Mouse (Mus musculus): Measurements from ENCODE around the gene Gm19402. TPM values are rescaled to one million over a fixed set of nuclear protein-coding genes. Genes with fewer than 3 reads are reported as not detected.

Gm19402 gene
- polyA plus RNA-seq, 1 experiment from 2014 or later: not detected

DNA sequence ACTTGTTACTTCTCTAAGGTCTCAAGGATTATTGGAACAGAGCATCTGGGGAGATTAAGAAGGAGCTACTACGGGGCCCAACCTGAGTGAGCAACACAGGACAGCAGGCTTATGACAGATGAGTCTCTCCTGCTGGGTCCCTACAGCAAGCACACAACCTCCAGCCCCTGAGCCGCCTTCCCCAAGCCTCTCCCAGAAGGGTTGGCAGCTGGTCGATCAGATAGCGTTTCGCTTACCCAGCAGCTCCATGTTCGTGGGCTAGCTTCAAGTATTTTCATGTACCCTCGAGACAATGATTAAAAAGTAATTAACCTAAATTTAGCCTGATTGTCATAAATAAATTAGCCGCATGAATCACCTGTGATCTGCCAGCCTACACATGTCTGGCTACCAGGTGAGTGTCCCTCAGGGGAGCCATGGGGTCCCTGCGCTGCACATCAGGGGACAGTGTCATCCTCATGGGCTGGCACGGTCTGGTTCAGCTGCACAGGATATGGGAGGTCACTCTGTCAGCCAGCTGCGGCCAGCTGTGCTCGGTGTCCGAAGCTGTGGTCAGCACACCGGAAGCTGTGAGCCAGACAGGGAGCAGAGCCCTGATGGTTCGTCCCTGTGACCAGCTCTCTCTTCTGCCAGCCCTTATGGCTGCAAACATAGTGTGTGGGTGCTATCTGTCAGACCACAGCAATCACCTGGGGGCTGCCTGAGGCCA lies 32.1 kb downstream of the Gm19402 start:
- no peak overlapping the region for H3K4me3 ChIP-seq
- WGBS: 80% methylated on average over 15 of the region's 15 CpGs
- no peak overlapping the region for H3K27ac ChIP-seq
- H3K36me3 ChIP-seq: no peaks in the 10 kb centered on the region
- H3K27me3 ChIP-seq (ENCODE audit: insufficient read depth, poor library complexity, severe bottlenecking): peaks cover under 1% of the 10 kb centered on the region; the same call in 1 of the 2 replicates
- 0 out of 2 replicates have a peak, but pooled peaks cover 4% of the 10 kb centered on the region for H3K4me1 ChIP-seq (replicated peaks)
- no peak for DNase-seq (ENCODE audit: low spot score)
- H3K9me3 ChIP-seq: peaks cover 10% of the 10 kb centered on the region; the same call in 1 of the 2 replicates

DNA sequence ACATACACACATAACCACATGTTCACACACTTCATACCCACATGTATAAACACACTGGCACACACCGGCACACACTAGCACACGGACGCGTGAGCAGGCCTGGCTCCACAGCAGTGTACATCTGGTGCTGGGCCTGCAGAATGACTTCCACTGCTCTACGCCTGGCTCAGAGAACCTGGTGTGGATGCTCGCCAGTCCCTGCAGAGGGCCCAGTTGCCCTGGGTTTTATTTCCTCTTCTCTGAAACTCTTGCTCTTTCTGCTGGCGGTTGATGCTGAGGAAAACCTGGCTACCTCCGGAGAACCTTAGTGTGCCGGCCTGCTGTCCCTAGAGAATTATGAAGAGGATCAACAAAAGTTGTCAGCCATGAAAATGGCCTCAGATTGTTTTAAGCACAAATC lies 38.5 kb downstream of the Gm19402 start:
- H3K9me3 ChIP-seq: no peaks in the 10 kb centered on the region
- peaks cover 8% of the 10 kb centered on the region; the same call in 1 of the 2 replicates for H3K4me1 ChIP-seq (replicated peaks)
- no peaks in the 10 kb centered on the region for H3K27me3 ChIP-seq (ENCODE audit: insufficient read depth, poor library complexity, severe bottlenecking)
- 89% methylated on average over 9 of the region's 9 CpGs for WGBS
- H3K27ac ChIP-seq: no peak overlapping the region
- DNase-seq (ENCODE audit: low spot score): no peak
- H3K36me3 ChIP-seq: peaks cover 3% of the 10 kb centered on the region; the same call in 1 of the 2 replicates
- H3K4me3 ChIP-seq: no peak overlapping the region

DNA sequence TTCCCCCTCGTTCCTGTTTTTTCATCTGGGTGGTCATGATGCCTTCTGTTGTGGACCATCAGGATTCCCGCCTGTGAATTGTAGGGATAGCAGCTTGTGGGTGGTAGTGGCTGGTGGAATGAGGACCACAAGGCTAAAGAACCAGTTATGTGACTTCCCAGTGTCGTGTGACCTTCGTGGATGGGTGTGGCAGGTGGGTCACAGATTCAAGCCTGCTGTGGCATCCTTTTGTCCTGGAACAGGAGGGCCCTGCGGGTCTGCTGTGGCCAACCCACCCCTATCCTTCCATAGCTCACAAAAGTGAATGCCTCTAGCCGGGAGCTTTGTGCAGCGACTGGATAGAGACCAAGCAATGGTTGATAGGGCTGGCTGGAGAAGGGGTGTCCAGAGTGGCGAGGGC lies 42.7 kb downstream of the Gm19402 start:
- Histone ChIP-seq H3K27me3 (ENCODE audit: insufficient read depth, poor library complexity, severe bottlenecking) (no peaks in the 10 kb centered on the region), H3K9me3 (no peaks in the 10 kb centered on the region), H3K4me1 (replicated peaks) (peaks cover 8% of the 10 kb centered on the region; the same call in 1 of the 2 replicates), H3K36me3 (peaks cover 45% of the 10 kb centered on the region), H3K4me3 (no peak overlapping the region), H3K27ac (no peak overlapping the region)
- 83% methylated on average over 8 of the region's 8 CpGs for WGBS
- DNase-seq (ENCODE audit: low spot score): no peak

DNA sequence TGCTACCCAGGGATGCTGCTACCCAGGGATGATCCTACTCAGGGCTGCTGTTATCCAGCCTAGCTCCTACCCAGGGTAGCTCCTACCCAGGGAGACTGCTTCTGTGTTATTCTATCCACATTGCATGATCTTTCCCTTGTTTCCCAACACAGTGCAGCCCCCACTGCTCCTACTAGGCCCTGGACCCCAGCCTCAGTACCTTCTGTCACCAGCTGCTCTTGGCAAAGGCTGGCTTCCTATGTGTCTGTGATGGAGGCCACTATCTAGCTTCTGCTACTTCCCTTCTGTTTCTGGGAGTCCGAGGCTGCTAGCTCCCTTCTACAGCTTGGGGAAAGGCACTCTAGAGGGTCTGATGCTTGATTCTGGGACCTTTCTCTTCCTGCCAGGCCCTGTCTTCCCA lies 43.1 kb downstream of the Gm19402 start:
- 78% methylated on average over 1 of the region's 1 CpGs for WGBS
- Histone ChIP-seq H3K4me3 (no peak overlapping the region), H3K27me3 (ENCODE audit: insufficient read depth, poor library complexity, severe bottlenecking) (no peaks in the 10 kb centered on the region), H3K27ac (peak overlapping the region; percentile 29; the same call in 1 of the 2 replicates), H3K9me3 (no peaks in the 10 kb centered on the region), H3K36me3 (peaks cover 48% of the 10 kb centered on the region), H3K4me1 (replicated peaks) (peaks cover 8% of the 10 kb centered on the region; the same call in 1 of the 2 replicates)
- no peak for DNase-seq (ENCODE audit: low spot score)

DNA sequence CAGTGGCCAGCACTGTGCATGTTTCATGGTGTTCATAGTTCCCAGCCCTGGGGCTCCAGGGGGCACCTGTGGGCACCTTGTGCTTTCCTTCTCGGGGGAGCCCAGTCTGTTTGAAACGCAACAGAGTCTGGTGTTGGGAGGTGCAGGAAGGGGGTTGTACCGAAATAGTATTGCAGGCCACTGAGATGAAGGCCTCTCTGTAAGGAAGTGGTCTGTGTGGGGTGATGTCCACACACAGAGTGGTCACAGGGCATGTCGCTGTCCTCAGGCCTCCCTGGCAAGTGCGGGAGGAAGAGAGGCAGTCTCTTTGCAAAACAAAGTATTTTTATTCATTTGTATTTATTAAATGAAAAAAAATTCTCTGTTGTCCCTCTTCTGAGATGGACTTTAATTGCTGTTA lies 45.0 kb downstream of the Gm19402 start:
- WGBS: 93% methylated on average over 5 of the region's 5 CpGs
- Histone ChIP-seq H3K27me3 (ENCODE audit: insufficient read depth, poor library complexity, severe bottlenecking) (no peaks in the 10 kb centered on the region), H3K27ac (no peak overlapping the region), H3K9me3 (no peaks in the 10 kb centered on the region), H3K36me3 (peaks cover 65% of the 10 kb centered on the region), H3K4me1 (replicated peaks) (peaks cover 8% of the 10 kb centered on the region; the same call in 1 of the 2 replicates), H3K4me3 (no peak overlapping the region)
- DNase-seq (ENCODE audit: low spot score): no peak

DNA sequence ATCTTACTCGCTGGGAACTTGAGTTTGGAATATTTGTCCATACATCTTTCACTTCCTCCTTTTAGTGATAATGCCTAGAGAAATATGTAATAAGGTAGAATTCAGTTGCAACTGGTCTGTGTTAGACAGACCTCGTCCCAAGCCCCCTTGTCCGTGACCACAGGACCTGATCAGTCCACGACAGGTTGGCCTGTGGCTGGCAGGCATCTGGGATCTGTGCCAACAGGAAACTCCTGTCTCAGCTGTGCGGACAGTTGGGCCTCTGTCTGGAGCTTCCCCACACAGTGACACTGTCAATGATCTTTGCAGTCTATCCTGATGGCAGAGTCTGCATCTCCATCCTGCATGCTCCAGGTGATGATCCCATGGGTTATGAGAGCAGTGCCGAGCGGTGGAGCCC lies 47.4 kb downstream of the Gm19402 start:
- Histone ChIP-seq H3K36me3 (peaks cover 86% of the 10 kb centered on the region), H3K27ac (no peak overlapping the region), H3K27me3 (ENCODE audit: insufficient read depth, poor library complexity, severe bottlenecking) (no peaks in the 10 kb centered on the region), H3K9me3 (no peaks in the 10 kb centered on the region), H3K4me1 (replicated peaks) (0 out of 2 replicates have a peak, but pooled peaks cover 4% of the 10 kb centered on the region), H3K4me3 (no peak overlapping the region)
- no peak for DNase-seq (ENCODE audit: low spot score)
- WGBS: 93% methylated on average over 7 of the region's 7 CpGs

MicroRNAs encoded within 50 kb of the gene (microRNA counts, 519-probe panel; counts per million panel counts)
- microRNA mmu-miR-1930: 1,255 counts per million, percentile 77 among the panel's probes with 10 or more counts

Other genes with a start within 250 kb of the Gm19402 start
- gene Fam207a, start 175.0 kb downstream of the Gm19402 start, polyA plus RNA-seq (2016; fragmentation: Nextera tagmentation; extraction: Ambion mirVana): 48.8 and 50.0 TPM in 2 replicates
- gene Itgb2, start 160.5 kb downstream of the Gm19402 start, polyA plus RNA-seq (2016; fragmentation: Nextera tagmentation; extraction: Ambion mirVana): 1.0 and 1.2 TPM in 2 replicates
- 66.6 and 67.2 TPM in 2 replicates for gene Pttg1ip, start 109.0 kb downstream of the Gm19402 start, polyA plus RNA-seq (2016; fragmentation: Nextera tagmentation; extraction: Ambion mirVana)
- gene Sumo3, start 84.7 kb downstream of the Gm19402 start, polyA plus RNA-seq (2016; fragmentation: Nextera tagmentation; extraction: Ambion mirVana): 336 and 389 TPM in 2 replicates
- gene Gm49325, start 84.6 kb downstream of the Gm19402 start, polyA plus RNA-seq (2016; fragmentation: Nextera tagmentation; extraction: Ambion mirVana): 4.4 TPM in 1 of 2 replicates, not detected in the other
- gene Ube2g2, start 68.5 kb downstream of the Gm19402 start, polyA plus RNA-seq (2016; fragmentation: Nextera tagmentation; extraction: Ambion mirVana): 100 and 103 TPM in 2 replicates
- 0.93 and 1.0 TPM in 2 replicates for gene Tspear, start 4.2 kb downstream of the Gm19402 start, polyA plus RNA-seq (2016; fragmentation: Nextera tagmentation; extraction: Ambion mirVana)
- gene Gm9508, start 6.5 kb upstream of the Gm19402 start, polyA plus RNA-seq (2016; fragmentation: Nextera tagmentation; extraction: Ambion mirVana): not detected in 2 replicates
- gene Gm10272, start 15.9 kb upstream of the Gm19402 start, polyA plus RNA-seq (2016; fragmentation: Nextera tagmentation; extraction: Ambion mirVana): not detected in 2 replicates
- not detected in 2 replicates for gene Gm10024, start 20.7 kb upstream of the Gm19402 start, polyA plus RNA-seq (2016; fragmentation: Nextera tagmentation; extraction: Ambion mirVana)
- not detected in 2 replicates for gene Gm10142, start 25.1 kb upstream of the Gm19402 start, polyA plus RNA-seq (2016; fragmentation: Nextera tagmentation; extraction: Ambion mirVana)
- not detected in 2 replicates for gene Krtap12-1, start 29.8 kb upstream of the Gm19402 start, polyA plus RNA-seq (2016; fragmentation: Nextera tagmentation; extraction: Ambion mirVana)
- gene Gm10100, start 35.7 kb upstream of the Gm19402 start, polyA plus RNA-seq (2016; fragmentation: Nextera tagmentation; extraction: Ambion mirVana): not detected in 2 replicates
- gene Gm18596, start 51.9 kb upstream of the Gm19402 start, polyA plus RNA-seq (2016; fragmentation: Nextera tagmentation; extraction: Ambion mirVana): not detected in 2 replicates
- not detected in 2 replicates for gene Gm9736, start 60.6 kb upstream of the Gm19402 start, polyA plus RNA-seq (2016; fragmentation: Nextera tagmentation; extraction: Ambion mirVana)
- not detected in 2 replicates for gene Gm3233, start 68.9 kb upstream of the Gm19402 start, polyA plus RNA-seq (2016; fragmentation: Nextera tagmentation; extraction: Ambion mirVana)
- gene Gm3238, start 80.6 kb upstream of the Gm19402 start, polyA plus RNA-seq (2016; fragmentation: Nextera tagmentation; extraction: Ambion mirVana): not detected in 2 replicates
- not detected in 2 replicates for gene Gm7138, start 86.2 kb upstream of the Gm19402 start, polyA plus RNA-seq (2016; fragmentation: Nextera tagmentation; extraction: Ambion mirVana)
- not detected in 2 replicates for gene Gm3250, start 91.8 kb upstream of the Gm19402 start, polyA plus RNA-seq (2016; fragmentation: Nextera tagmentation; extraction: Ambion mirVana)
- not detected in 2 replicates for gene Gm7137, start 97.4 kb upstream of the Gm19402 start, polyA plus RNA-seq (2016; fragmentation: Nextera tagmentation; extraction: Ambion mirVana)
- not detected in 2 replicates for gene Gm9639, start 104.3 kb upstream of the Gm19402 start, polyA plus RNA-seq (2016; fragmentation: Nextera tagmentation; extraction: Ambion mirVana)
- gene Gm19668, start 108.4 kb upstream of the Gm19402 start, polyA plus RNA-seq (2016; fragmentation: Nextera tagmentation; extraction: Ambion mirVana): not detected in 2 replicates
- not detected in 2 replicates for gene Gm9507, start 121.1 kb upstream of the Gm19402 start, polyA plus RNA-seq (2016; fragmentation: Nextera tagmentation; extraction: Ambion mirVana)
- gene Gm2696, start 123.9 kb upstream of the Gm19402 start, polyA plus RNA-seq (2016; fragmentation: Nextera tagmentation; extraction: Ambion mirVana): not detected in 2 replicates
- not detected in 2 replicates for gene Krtap10-4, start 136.3 kb upstream of the Gm19402 start, polyA plus RNA-seq (2016; fragmentation: Nextera tagmentation; extraction: Ambion mirVana)
- gene Krtap10-10, start 145.2 kb upstream of the Gm19402 start, polyA plus RNA-seq (2016; fragmentation: Nextera tagmentation; extraction: Ambion mirVana): not detected in 2 replicates
- gene Gm36176, start 156.0 kb upstream of the Gm19402 start, polyA plus RNA-seq (2016; fragmentation: Nextera tagmentation; extraction: Ambion mirVana): not detected in 2 replicates
- not detected in 2 replicates for gene Gm10318, start 162.1 kb upstream of the Gm19402 start, polyA plus RNA-seq (2016; fragmentation: Nextera tagmentation; extraction: Ambion mirVana)
- gene Gm3285, start 171.2 kb upstream of the Gm19402 start, polyA plus RNA-seq (2016; fragmentation: Nextera tagmentation; extraction: Ambion mirVana): not detected in 2 replicates
- 2.6 and 4.1 TPM in 2 replicates for gene Lrrc3, start 211.8 kb upstream of the Gm19402 start, polyA plus RNA-seq (2016; fragmentation: Nextera tagmentation; extraction: Ambion mirVana)